Mouse (Mus musculus): ENCODE data around the gene Tmem62. TPM values are rescaled to one million over a fixed set of nuclear protein-coding genes. Genes with fewer than 3 reads are reported as not detected.
"Not testable (repeated sequence)": the region's sequence is repeated elsewhere in the genome, so short reads cannot be mapped to it uniquely, and the experiment has no call there.

The Tmem62 gene
- polyA plus RNA-seq, 1 experiment from 2014 or later, result 4.7 TPM

DNA sequence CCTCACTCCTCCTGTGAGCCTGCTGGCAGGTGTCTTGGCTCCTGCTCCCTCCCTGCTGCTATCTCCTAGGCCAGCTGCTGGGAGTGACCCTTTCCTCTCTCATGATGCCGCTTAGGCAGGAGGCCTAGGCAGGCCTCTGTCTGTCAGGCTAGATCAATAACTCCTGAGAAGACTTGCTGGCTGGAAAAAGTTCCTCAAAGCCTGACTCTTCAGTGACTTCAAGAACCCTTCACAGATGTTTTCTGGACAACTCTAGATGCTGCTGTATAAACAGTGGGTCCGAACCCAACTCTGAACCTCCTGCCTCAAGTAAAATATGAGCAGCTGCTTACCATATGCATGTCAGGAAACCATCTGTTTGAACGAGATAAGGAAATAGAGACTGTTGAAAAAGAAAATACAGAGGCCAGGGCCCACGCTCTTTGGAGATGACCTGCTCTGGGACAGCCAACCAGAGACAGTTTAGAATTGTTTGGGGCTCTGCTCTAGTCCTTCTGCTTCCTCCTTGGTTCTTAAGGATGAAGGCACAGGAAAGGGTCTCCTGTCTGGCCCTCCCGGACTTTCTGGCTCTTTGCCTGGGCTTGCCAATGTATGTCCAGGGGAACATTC, 60.0 kb downstream of the Tmem62 start, which contains the start of gene Epb42:
TSS of gene Epb42 (minus strand) at position 340 of the 609 bp plus-strand sequence.
- no peaks in the 10 kb centered on the region for H3K27me3 ChIP-seq (ENCODE audit: control insufficient read depth, insufficient read depth, low read length)
- no peak within 1 kb of the TSS for H3K9ac ChIP-seq (ENCODE audit: low read length)
- no peaks in the 10 kb centered on the region for H3K4me1 ChIP-seq (ENCODE audit: control insufficient read depth, insufficient read depth, low read length)
- 40% methylated on average over 5 of the region's 5 CpGs for WGBS
- H3K36me3 ChIP-seq (ENCODE audit: control insufficient read depth, insufficient read depth, low read length), result no peaks in the 10 kb centered on the region
- no peaks in the 10 kb centered on the region for H3K9me3 ChIP-seq (replicated peaks; ENCODE audit: control insufficient read depth, low read length)
- H3K4me2 ChIP-seq (ENCODE audit: low read depth, low read length), result no peak within 1 kb of the TSS
- peak; percentile 78 for ATAC-seq (ENCODE audit: insufficient read depth, low FRiP score)
- no peak within 1 kb of the TSS; the same call in 1 of the 2 replicates for H3K4me3 ChIP-seq (replicated peaks; ENCODE audit: low read length)
- H3K27ac ChIP-seq (ENCODE audit: low read length), result no peak within 1 kb of the TSS

DNA sequence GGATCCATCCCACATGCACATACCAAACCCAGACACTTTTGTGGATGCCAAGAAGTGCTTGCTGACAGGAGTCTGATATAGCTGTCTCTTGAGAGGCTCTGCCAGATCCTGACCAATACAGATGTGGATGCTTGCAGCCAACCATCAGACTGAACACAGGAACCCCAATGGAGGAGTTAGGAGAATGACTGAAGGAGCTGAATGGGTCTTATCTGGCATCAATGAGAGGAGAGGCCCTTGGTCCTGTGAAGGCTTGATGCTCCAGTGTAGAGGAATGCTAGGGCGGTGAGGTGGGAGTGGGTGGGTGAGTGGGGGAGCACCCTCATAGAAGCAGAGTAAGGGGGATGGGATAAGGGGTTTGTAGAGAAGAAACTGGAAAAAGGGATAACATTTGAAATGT, 62.0 kb downstream of the Tmem62 start:
- H3K4me1 ChIP-seq (ENCODE audit: control insufficient read depth, insufficient read depth, low read length); H3K27me3 ChIP-seq (ENCODE audit: control insufficient read depth, insufficient read depth, low read length); H3K27ac ChIP-seq (ENCODE audit: low read length); H3K9ac ChIP-seq (ENCODE audit: low read length); H3K36me3 ChIP-seq (ENCODE audit: control insufficient read depth, insufficient read depth, low read length); H3K4me2 ChIP-seq (ENCODE audit: low read depth, low read length); ATAC-seq (ENCODE audit: insufficient read depth, low FRiP score); H3K9me3 ChIP-seq (replicated peaks; ENCODE audit: control insufficient read depth, low read length); H3K4me3 ChIP-seq (replicated peaks; ENCODE audit: low read length): not testable (repeated sequence)
- WGBS, result 94% methylated on average over 1 of the region's 1 CpGs

- Histone ChIP-seq H3K9me3 (replicated peaks; ENCODE audit: control insufficient read depth, low read length) (no peaks in the 10 kb centered on the region), H3K4me3 (replicated peaks; ENCODE audit: low read length) (no peak overlapping the region), H3K27ac (ENCODE audit: low read length) (no peak overlapping the region), H3K36me3 (ENCODE audit: control insufficient read depth, insufficient read depth, low read length) (no peaks in the 10 kb centered on the region), H3K27me3 (ENCODE audit: control insufficient read depth, insufficient read depth, low read length) (no peaks in the 10 kb centered on the region), H3K4me1 (ENCODE audit: control insufficient read depth, insufficient read depth, low read length) (no peaks in the 10 kb centered on the region), H3K9ac (ENCODE audit: low read length) (no peak overlapping the region), H3K4me2 (ENCODE audit: low read depth, low read length) (no peak overlapping the region)
- WGBS, result 88% methylated on average over 1 of the region's 1 CpGs
- no peak for ATAC-seq (ENCODE audit: insufficient read depth, low FRiP score)
Measured at GRCm38 (mm10) chr2:121039382-121039781, 62.6 kb downstream of the Tmem62 start.

GRCm38 (mm10) chr2:121041098-121041497, 64.3 kb downstream of the Tmem62 start:
- Histone ChIP-seq H3K27ac (ENCODE audit: low read length) (no peak overlapping the region), H3K4me3 (replicated peaks; ENCODE audit: low read length) (no peak overlapping the region), H3K9me3 (replicated peaks; ENCODE audit: control insufficient read depth, low read length) (no peaks in the 10 kb centered on the region), H3K9ac (ENCODE audit: low read length) (no peak overlapping the region), H3K27me3 (ENCODE audit: control insufficient read depth, insufficient read depth, low read length) (no peaks in the 10 kb centered on the region), H3K4me2 (ENCODE audit: low read depth, low read length) (no peak overlapping the region), H3K36me3 (ENCODE audit: control insufficient read depth, insufficient read depth, low read length) (no peaks in the 10 kb centered on the region), H3K4me1 (ENCODE audit: control insufficient read depth, insufficient read depth, low read length) (no peaks in the 10 kb centered on the region)
- ATAC-seq (ENCODE audit: insufficient read depth, low FRiP score), result no peak
- WGBS, result 42% methylated on average over 5 of the region's 5 CpGs

- Histone ChIP-seq H3K27ac (ENCODE audit: low read length) (no peak overlapping the region), H3K36me3 (ENCODE audit: control insufficient read depth, insufficient read depth, low read length) (no peaks in the 10 kb centered on the region), H3K27me3 (ENCODE audit: control insufficient read depth, insufficient read depth, low read length) (no peaks in the 10 kb centered on the region), H3K4me2 (ENCODE audit: low read depth, low read length) (no peak overlapping the region), H3K4me3 (replicated peaks; ENCODE audit: low read length) (no peak overlapping the region), H3K4me1 (ENCODE audit: control insufficient read depth, insufficient read depth, low read length) (no peaks in the 10 kb centered on the region), H3K9ac (ENCODE audit: low read length) (no peak overlapping the region), H3K9me3 (replicated peaks; ENCODE audit: control insufficient read depth, low read length) (no peaks in the 10 kb centered on the region)
- 74% methylated on average over 4 of the region's 4 CpGs for WGBS
- ATAC-seq (ENCODE audit: insufficient read depth, low FRiP score), result no peak
Measured at GRCm38 (mm10) chr2:121045653-121046052, 68.8 kb downstream of the Tmem62 start.

DNA sequence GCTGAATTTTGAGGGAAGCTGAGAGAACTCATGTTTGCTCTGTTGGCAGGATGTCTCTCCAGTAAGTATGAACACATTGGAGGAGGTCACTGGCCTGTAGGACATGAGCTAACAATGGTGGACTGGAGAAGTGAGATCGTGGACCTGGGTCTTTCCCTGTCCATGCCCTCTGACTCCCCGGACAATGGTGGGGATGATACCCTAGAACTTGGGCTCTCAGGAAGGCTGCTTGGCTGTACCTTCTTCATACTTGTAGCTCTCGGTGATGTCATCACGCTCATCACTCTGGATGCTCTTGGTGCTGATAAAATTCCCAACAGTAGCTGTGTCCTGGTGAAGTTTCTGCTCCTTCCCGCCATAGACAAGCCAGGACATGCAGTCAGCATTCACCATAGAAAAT, 75.4 kb downstream of the Tmem62 start:
- no peaks in the 10 kb centered on the region for H3K27me3 ChIP-seq (ENCODE audit: control insufficient read depth, insufficient read depth, low read length)
- no peak overlapping the region for H3K4me3 ChIP-seq (replicated peaks; ENCODE audit: low read length)
- no peak for ATAC-seq (ENCODE audit: insufficient read depth, low FRiP score)
- no peak overlapping the region for H3K27ac ChIP-seq (ENCODE audit: low read length)
- WGBS, result 91% methylated on average over 5 of the region's 5 CpGs
- no peak overlapping the region for H3K9ac ChIP-seq (ENCODE audit: low read length)
- no peaks in the 10 kb centered on the region for H3K4me1 ChIP-seq (ENCODE audit: control insufficient read depth, insufficient read depth, low read length)
- no peaks in the 10 kb centered on the region for H3K9me3 ChIP-seq (replicated peaks; ENCODE audit: control insufficient read depth, low read length)
- H3K36me3 ChIP-seq (ENCODE audit: control insufficient read depth, insufficient read depth, low read length), result no peaks in the 10 kb centered on the region
- no peak overlapping the region for H3K4me2 ChIP-seq (ENCODE audit: low read depth, low read length)

- WGBS, result 61% methylated on average over 2 of the region's 2 CpGs
- no peak for ATAC-seq (ENCODE audit: insufficient read depth, low FRiP score)
Measured at GRCm38 (mm10) chr2:121054060-121054459, 77.2 kb downstream of the Tmem62 start.

GRCm38 (mm10) chr2:121055915-121056314, 79.1 kb downstream of the Tmem62 start:
- no peaks in the 10 kb centered on the region for H3K27me3 ChIP-seq (ENCODE audit: control insufficient read depth, insufficient read depth, low read length)
- ATAC-seq (ENCODE audit: insufficient read depth, low FRiP score), result no peak
- 78% methylated on average over 6 of the region's 6 CpGs for WGBS
- no peak overlapping the region for H3K27ac ChIP-seq (ENCODE audit: low read length)
- H3K36me3 ChIP-seq (ENCODE audit: control insufficient read depth, insufficient read depth, low read length), result no peaks in the 10 kb centered on the region
- H3K4me1 ChIP-seq (ENCODE audit: control insufficient read depth, insufficient read depth, low read length), result no peaks in the 10 kb centered on the region
- H3K9me3 ChIP-seq (replicated peaks; ENCODE audit: control insufficient read depth, low read length), result no peaks in the 10 kb centered on the region
- no peak overlapping the region for H3K4me2 ChIP-seq (ENCODE audit: low read depth, low read length)
- no peak overlapping the region for H3K4me3 ChIP-seq (replicated peaks; ENCODE audit: low read length)
- H3K9ac ChIP-seq (ENCODE audit: low read length), result no peak overlapping the region

More at GRCm38 (mm10) chr2:121054060-121054459, 77.2 kb downstream of the Tmem62 start:
- Histone ChIP-seq H3K27me3 (ENCODE audit: control insufficient read depth, insufficient read depth, low read length) (no peaks in the 10 kb centered on the region), H3K4me1 (ENCODE audit: control insufficient read depth, insufficient read depth, low read length) (no peaks in the 10 kb centered on the region), H3K4me2 (ENCODE audit: low read depth, low read length) (no peak overlapping the region), H3K4me3 (replicated peaks; ENCODE audit: low read length) (no peak overlapping the region), H3K9ac (ENCODE audit: low read length) (no peak overlapping the region), H3K27ac (ENCODE audit: low read length) (no peak overlapping the region), H3K9me3 (replicated peaks; ENCODE audit: control insufficient read depth, low read length) (no peaks in the 10 kb centered on the region), H3K36me3 (ENCODE audit: control insufficient read depth, insufficient read depth, low read length) (no peaks in the 10 kb centered on the region)

Data from stomach, embryonic 16.5 days (tissue).